Mouse (Mus musculus) ES-Bruce4 (cell line): ENCODE data around the gene BC025446.

Source experiments
- CTCF ChIP-seq: IDR thresholded peaks from one replicate; pipeline ENCODE4 v1.8.1; 2011; ENCODE audit warnings: low read depth, low read length
- EP300 ChIP-seq: IDR thresholded peaks from 2 replicates; pipeline ENCODE4 v1.6.1; 2011; ENCODE audit warnings: low read depth, low read length; ENCODE audit not compliant: insufficient read depth
- POLR2A ChIP-seq: IDR thresholded peaks from one replicate; pipeline ENCODE4 v1.8.1; 2011; ENCODE audit warnings: low read length; ENCODE audit not compliant: insufficient read depth

DNA sequence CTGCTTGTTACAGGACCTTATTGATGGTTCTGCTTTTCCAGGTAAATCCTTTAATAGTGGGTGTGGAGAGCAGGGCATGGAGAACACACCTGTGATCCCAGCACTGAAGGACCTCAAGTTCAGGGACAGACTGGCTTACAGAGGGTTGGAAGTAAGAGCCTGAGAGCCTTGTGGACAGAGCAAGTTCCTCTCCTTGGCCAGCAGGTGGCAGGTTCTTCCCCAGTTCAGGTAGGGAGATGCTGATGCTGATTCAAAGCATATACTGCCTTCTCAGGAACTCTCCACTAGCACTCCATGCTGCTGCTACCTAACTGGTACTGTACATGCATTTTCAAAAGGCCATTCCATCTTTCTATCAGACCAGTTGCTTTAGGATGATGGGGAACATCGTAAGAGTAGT, 40.7 kb upstream of the BC025446 start:
- no peak for TF ChIP-seq POLR2A
- peak; percentile 77 for TF ChIP-seq CTCF
- TF ChIP-seq EP300, result no peak
